ENCODE assay signal across 8 mouse cellular contexts in the genomic region with DNA sequence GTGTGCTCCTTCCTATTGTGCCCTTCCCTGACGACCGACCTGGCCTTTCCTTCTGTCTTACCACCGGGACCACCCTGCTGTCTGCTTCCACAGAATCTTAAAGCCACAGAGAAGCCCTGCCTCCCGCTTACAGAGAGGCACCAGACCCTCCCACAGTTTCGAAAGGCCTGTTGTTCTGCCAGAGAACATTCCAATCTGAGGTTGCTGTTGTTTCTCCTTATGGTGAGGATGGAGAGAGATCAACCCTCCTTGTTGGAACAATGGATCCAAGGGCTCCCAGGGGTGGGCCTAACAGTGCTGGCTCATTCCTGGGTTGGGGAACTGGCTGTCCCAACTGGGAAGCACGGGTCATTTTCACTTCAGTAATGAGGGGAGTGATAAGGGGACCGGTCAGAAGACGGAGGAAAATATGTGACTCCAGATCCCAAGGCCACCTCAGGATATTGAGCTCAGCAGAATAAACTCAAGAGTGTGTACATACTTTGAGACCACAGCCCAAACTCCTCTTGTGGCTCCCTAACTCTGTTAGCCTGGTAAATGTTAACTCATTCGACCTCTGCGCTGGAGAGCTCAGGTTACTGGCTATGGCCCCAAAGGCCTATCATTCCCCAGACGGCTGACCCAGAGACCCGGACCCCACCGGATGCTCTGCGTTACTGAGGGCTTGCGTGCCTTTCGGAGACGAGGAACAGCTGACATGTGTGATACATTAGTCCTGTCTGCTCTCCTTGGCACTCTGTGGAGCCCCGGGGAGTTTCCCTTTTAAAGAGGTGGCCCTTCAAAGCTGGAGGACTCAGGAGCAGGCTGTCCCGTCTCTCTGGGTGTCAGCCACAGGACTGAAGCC. TPM values are rescaled to one million over a fixed set of nuclear protein-coding genes. Genes with fewer than 3 reads are reported as not detected.
DNase-seq lines count a peak whose midpoint lies in the region; ATAC-seq and TF ChIP-seq lines count a peak whose summit lies in the region.
"Had no signal": no experiment of that assay in that cellular context is flagged by ENCODE, and none has a peak within 500 bp of the region (broad histone marks: within the 10 kb centered on the region; RNA-seq: fewer than 3 reads in every experiment).

A gene (plus strand): TSS at position 677 of the 844 bp plus-strand sequence.

- H3K79me2 ChIP-seq in myocyte (ENCODE audit: control insufficient read depth, insufficient read depth): no peaks in the 10 kb centered on the region

- no peaks in the 10 kb centered on the region for H3K36me3 ChIP-seq in kidney, embryonic 14.5 days (ENCODE audit: control insufficient read depth, insufficient read depth, low read length)
- no peaks in the 10 kb centered on the region for H3K36me3 ChIP-seq in myocyte (ENCODE audit: control insufficient read depth, insufficient read depth)
- H3K36me3 ChIP-seq: midbrain, embryonic 12.5 days had no signal

- peak within 1 kb of the TSS; percentile 9; the same call in 1 of the 2 replicates for H3K27ac ChIP-seq in kidney, embryonic 14.5 days (ENCODE audit: low read depth, low read length)
- H3K27ac ChIP-seq: midbrain, embryonic 12.5 days had no signal

- no peak for TF ChIP-seq POLR2A in myocyte (IDR thresholded peaks at IDR 0.05; ENCODE audit: insufficient read length, low read depth)

- no peak within 1 kb of the TSS for H3ac ChIP-seq in myocyte (ENCODE audit: control insufficient read depth, insufficient read length)

- H3K9ac ChIP-seq in kidney, embryonic 14.5 days (ENCODE audit: low read depth, low read length): no peak within 1 kb of the TSS
- H3K9ac ChIP-seq: midbrain, embryonic 12.5 days had no signal

- no peak within 1 kb of the TSS for H3K4me2 ChIP-seq in kidney, embryonic 14.5 days (replicated peaks; ENCODE audit: low read depth, low read length)
- H3K4me2 ChIP-seq in myocyte (ENCODE audit: low read depth): peak within 1 kb of the TSS; percentile 21
- H3K4me2 ChIP-seq: midbrain, embryonic 12.5 days had no signal

- H3K27me3 ChIP-seq in kidney, embryonic 14.5 days (ENCODE audit: control insufficient read depth, insufficient read depth, low read length): no peaks in the 10 kb centered on the region
- H3K27me3 ChIP-seq in myocyte (ENCODE audit: control insufficient read depth, insufficient read depth, insufficient read length): no peaks in the 10 kb centered on the region
- H3K27me3 ChIP-seq: midbrain, embryonic 12.5 days had no signal

- WGBS in kidney, embryonic 14.5 days: 16% methylated on average over 19 of the region's 19 CpGs

- DNase-seq in embryo, embryonic 10 days (ENCODE audit: low spot score): peak; percentile 77
- peak; percentile 99 for DNase-seq in heart, adult 11 months
- DNase-seq in frontal cortex, postnatal 10 days (ENCODE audit: low spot score in 2 of 2): no peak
- DNase-seq in layer of hippocampus, postnatal 36 days: no peak
- DNase-seq in cerebellum, adult 11 months: no peak

- no peaks in the 10 kb centered on the region for H3K9me3 ChIP-seq in kidney, embryonic 14.5 days (ENCODE audit: control insufficient read depth, low read length)
- H3K9me3 ChIP-seq: midbrain, embryonic 12.5 days had no signal

- ATAC-seq in kidney, embryonic 14.5 days (ENCODE audit: low FRiP score, low TSS enrichment): peak; percentile 39

- H3K4me3 ChIP-seq in kidney, embryonic 14.5 days (ENCODE audit: low read length): no peak within 1 kb of the TSS
- H3K4me3 ChIP-seq in myocyte: no peak within 1 kb of the TSS
- H3K4me3 ChIP-seq: midbrain, embryonic 12.5 days had no signal

- H3K4me1 ChIP-seq in kidney, embryonic 14.5 days (ENCODE audit: control insufficient read depth, insufficient read depth, low read length): peaks cover 13% of the 10 kb centered on the region

TF ChIP-seq in myocyte, 11 proteins besides CTCF, POLR2A, EP300 and RAD21:
- TF ChIP-seq MYOD1 (IDR thresholded peaks at IDR 0.05; ENCODE audit: control insufficient read depth in 1 of 3, insufficient read length in 2 of 3, low read depth in 2 of 3): peak in 2 of 3 experiments; percentile 18 to 33
- TF ChIP-seq MAX (IDR thresholded peaks at IDR 0.05; ENCODE audit: low read depth): no peak
- no peak for TF ChIP-seq TCF3 (IDR thresholded peaks at IDR 0.05; ENCODE audit: insufficient read length, low read depth)

RNA-seq across cellular contexts. Expression of the gene that starts here (rescaled TPM):
- 0.61 and 0.99 TPM in 2 replicates for polyA plus RNA-seq in kidney, embryonic 14.5 days (2014; fragmentation: Nextera tagmentation; extraction: Ambion mirVana)
- 12.9 TPM for polyA plus RNA-seq in myocyte (2012; fragmentation: generic; extraction: Trizol)
- total RNA-seq in layer of hippocampus, postnatal 36 days (2021): under 1 TPM in 1 of 2 experiments, not detected in 1; 0.23 TPM

Comparison
In these comparisons a context has a peak if more than half of its experiments do, and no peak if none do; other contexts are left out.
1. Peak in ATAC-seq and H3K27ac ChIP-seq in kidney, embryonic 14.5 days; RNA of the gene not detected or under 1 TPM.
2. DNase-seq: peak in embryo, embryonic 10 days (single experiment) and heart, adult 11 months (single experiment); none in frontal cortex, postnatal 10 days (0 of 2), layer of hippocampus, postnatal 36 days (0 of 2) and cerebellum, adult 11 months (single experiment).